Mouse (Mus musculus) gastrocnemius, postnatal 25 days (tissue): ENCODE measurements at regions not wholly inside any gene's neighbourhood (a gene's known extent, or its start where the extent isn't known, plus 50 kb on each side); places are given as distances from the start of the nearest gene placed in this dataset.

ENCODE experiments used
- DNase-seq: peaks from one replicate; pipeline ENCODE4 v3.0.0; 2022

DNA sequence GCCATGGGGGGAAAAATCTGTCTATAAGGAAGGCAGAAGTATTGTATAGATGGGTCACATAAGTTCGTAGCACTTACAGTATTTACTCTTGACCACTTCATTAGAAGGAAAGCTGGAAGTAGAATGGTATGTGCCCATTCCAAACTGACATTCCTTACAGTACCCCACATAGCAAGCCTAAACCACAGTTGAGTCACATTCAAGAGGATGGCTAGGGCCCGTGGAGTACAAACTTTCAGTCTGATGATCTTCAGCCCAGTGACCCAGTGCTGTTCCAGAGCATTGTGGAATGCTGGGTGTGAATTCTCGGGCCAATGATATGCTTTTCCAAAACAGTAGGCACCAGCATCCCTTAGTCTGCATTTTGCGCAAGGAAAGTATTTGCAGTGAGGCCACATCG is 124.2 kb upstream of the Tent5a start:
- no peak for DNase-seq

DNA sequence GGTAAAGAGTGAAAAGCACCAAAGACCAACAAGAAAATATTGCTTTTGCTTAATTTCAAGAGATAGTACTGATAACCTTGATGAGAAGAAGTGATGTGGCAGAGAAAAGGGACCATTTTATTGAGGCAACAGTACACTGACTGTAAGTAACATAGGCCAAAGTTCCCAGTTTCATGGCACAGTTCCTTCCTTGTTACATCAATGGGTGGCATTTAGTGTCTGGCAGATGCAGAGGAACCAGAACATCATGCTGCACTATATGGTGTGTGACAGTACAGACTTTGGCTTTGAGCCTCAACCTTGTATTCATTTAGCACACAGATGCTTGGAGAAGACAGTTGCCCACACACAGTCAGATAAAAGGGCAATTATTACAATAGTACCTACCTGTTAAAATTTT is 123.7 kb upstream of the Tent5a start:
- DNase-seq = no peak

DNA sequence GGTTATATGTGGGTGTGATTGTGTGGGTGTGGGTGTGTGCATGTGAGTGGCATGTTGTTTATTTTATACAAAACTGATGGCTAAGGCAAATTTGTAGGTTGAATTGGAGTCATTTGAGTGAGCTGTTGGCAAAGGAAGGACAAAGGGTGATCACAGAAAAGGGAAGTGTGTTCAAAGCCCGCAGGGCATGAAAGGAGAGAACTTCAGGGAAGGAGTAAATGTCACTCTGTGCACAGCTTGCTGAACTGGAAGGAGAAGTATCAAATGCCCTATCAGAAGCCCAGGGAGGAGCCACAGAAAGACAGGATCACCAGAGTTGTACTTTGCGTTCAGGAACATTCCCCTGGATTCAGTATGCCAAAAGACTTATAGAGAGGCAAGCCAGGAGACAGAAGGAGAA is 122.3 kb upstream of the Tent5a start:
- DNase-seq = no peak

DNA sequence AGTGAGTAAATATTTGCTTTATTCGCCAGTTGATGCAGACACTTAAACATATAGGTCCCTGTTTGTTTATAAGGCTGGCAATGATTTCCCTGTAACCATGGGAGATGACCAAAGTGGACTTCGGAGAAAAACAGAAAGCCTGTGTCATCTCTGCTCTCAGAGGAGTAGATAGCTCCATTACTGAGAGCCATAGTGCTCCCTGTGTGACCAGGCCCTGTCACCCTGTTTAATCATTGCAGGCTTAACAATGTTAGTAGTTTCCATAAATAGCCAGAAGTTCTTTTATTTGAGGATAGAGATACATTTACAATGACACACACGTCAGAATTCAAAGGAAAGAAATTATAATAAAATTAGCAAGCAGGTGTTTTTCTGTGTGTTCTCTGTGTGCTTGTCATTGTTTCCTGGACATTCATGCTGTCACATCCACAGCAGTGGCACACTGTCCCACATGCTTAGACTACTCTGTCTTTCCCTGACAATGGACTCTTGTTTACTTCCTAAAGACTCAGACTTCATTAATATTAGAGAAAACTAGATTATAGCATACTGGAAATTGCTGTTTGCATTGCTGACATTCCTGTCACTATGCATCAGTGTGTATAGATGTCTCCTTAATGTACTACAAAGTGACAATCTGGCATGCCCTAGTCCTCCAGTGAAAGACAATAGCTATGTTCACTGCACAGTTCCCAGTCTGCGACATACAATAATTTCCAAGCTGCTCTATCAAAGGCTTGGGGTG is 115.8 kb upstream of the Tent5a start:
- no peak for DNase-seq

DNA sequence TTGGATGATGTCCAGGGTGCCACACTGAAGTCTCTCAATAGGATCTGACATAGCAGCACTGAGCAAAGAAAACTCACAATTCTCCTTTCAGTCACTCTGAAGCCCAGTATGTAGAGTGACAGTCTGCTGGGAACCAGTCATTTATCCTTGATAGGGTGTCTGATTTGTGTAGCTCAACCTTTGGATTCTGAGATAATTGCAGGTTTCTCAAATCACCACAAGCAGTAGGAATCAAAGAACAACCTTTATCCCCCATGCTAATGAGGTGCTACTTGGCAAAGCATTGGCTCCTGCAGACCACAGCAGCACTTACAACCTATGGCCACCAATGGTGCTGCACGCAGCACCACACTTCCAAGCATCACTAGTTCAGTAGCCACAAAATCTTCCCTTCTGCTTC is 112.5 kb upstream of the Tent5a start:
- DNase-seq = no peak

DNA sequence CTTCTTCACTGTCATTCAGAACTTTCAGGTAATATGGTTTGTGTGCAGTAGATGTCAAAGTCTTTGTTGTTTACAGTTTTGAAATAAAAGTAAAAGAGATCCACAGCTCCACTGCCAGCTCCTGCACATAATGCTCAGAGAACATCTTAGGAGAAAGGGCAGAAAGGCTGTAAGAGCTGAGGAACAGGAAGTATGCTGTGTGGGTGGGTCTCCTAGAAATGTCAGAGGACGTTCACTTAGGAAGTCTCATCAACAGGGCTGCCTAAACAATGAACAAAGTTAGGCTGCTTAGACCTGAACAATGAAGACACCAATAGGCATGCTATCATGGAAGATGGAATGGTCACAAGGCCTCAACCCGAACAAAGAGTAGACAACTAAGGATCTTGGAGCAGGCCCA is 105.1 kb upstream of the Tent5a start:
- no peak for DNase-seq

DNA sequence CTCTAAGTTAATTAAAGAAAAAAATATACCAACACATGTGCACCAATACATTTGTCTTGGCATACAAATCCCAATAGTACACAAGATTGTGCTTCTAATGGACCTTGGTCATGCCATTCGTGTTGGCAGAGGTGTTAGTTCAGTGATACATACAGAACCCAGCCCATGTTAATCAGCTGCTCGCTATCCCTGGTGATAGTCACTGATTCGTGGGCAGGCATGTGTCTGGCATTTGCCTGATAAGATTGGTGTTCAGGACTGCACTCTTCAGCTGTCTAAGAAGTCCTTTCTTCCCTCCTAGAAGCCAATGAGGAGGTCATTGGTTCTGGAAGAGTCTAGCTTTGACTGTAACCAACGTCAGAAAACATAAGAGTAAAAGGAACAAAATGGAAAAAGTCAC is 99.7 kb upstream of the Tent5a start:
- no peak for DNase-seq

DNA sequence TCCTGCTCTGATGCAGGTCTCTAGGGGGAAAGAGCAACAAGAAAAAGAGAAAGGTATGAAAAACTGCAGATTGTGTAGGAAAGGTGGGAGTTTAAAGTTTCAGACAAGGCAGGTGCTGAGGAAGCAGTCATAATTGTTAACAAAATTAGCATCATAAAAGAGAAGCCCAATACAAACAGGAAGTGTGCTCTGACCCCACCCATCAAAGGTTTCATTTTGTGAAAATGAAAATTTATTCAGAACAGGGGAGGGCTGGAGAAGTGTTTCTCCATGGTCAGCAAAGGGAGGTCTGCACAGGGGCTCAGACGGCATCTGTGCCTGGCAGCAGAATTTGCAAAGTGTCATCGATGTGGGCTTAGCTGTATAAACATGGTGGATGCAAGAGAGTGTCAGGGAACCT is 96.8 kb upstream of the Tent5a start:
- DNase-seq = no peak

DNA sequence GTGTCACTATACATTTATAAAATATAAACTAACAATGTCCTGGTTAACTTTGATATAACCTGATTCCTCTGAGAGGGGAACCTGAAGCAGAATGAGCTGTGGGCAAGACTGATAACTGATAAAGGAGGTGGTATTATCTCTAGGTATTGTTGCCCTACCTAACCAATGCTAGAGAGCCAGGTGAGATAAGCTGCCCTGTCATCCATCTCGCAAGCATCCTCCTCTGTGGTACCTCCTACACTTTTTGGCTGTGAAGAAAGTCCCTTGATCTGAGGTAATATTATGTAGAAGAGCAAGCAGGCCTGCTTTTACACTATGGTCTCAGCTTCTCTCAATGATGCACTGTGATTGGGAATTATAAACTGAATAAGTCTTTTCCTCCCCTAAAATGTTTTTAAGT is 87.2 kb upstream of the Tent5a start:
- DNase-seq = no peak

DNA sequence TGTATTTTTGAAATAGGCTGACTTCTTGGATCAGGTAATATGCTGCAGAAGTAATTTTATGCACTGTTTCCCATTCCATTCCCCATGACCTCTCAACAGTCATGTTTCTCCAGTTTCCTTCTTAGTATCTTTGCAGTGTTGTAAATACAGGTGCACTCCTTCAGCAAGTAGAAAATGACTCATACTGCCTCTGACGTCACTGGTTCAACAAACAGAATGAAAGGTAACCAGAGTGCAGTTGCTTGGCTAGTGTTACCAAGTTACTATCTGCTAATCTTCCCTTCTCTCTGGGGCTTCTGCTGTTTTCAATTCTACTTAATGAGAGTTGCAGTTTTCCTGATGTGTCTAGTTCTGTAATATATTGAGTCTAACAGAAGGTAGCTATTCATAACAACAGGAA is 86.7 kb upstream of the Tent5a start:
- DNase-seq = no peak

DNA sequence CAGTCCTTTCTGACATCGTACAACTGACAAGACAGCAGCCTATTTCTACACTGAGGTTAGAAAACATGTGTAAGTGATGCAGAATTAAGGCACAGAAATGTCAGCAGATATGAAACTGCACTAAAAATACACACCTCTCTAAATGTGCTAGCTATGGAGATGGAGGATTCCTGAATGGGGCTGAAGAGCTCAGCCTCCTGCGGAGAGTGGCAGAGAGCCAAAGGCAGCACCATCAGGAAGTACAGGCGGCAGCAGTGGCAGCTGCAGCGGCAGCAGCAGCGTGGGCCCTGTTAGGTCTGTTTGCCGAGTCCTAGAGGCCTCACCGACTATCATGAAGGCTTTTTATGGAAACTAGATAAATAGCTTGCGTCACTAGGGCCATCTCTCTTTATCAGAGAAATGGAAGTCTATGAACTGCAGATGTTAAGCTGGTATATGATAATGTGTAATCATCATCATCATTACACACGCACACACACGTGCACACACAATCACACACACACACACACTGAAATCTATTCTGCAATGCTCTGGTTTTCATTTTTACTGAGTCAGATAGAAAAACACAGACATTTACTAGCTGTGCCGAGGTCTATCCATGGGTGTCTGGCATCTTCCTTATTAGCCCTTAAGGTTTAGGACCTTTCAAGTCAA is 83.6 kb upstream of the Tent5a start:
- DNase-seq = no peak

DNA sequence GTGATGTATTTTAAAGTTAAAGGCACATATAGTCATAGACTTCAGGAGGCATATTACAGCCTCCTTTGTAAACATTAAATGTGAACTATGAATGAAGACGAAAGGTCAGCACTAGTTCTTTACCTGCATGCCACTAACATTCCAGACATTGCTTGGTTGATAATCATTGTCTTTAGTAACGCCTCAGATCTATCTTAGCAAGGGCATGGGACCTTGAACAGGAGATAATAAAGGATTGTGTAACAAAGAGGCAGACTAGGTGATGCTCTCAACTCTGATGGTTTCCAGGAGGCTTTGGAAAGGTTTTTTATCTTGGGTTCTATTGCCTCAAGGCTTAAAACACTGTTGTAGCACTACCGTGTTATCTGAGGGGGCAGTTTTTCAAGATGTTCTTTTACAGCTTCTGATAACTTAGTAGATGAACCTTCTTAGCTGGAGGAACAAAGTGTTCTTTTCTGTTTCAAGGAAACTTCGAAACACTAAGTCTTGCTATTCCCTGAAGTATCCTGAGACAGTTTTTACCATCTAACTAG is 82.9 kb upstream of the Tent5a start:
- no peak for DNase-seq

DNA sequence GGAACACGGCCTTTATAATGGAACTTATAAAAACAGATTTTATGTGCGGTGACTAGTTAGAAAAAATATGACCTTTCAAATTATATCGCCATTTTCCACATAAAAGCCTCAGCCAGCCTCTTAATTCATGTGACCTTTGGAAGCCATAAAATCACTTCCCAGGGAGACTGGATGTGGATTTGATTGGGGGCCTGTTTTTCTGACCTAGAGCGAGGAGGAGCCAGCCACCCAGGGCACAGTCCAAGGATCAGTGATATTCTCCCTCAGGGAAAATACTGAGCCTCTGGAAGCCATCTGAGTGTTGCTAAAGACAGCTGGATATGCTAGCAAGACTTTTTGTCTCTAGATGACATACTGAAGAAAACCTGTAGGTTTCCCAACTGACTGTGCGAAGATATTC is 81.3 kb upstream of the Tent5a start:
- no peak for DNase-seq

DNA sequence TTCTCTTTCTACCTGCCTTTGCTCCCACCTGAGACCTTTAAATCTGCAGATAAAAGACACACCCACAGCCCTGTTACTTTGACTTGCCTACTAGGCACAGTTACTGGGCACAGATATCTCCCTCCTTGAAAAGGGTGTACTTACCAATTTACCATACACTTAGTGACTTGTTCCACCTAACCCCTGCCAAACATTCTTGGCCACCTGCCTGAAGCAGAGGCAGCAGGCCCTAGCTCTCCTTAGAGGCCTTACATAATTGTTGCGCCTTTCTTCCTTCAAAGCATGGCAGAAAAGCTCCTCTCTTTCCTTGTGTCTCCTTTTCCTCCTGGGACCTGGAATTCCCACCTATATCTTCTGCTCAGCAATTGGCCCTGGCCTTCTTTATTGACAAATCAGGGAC is 80.4 kb upstream of the Tent5a start:
- no peak for DNase-seq

DNA sequence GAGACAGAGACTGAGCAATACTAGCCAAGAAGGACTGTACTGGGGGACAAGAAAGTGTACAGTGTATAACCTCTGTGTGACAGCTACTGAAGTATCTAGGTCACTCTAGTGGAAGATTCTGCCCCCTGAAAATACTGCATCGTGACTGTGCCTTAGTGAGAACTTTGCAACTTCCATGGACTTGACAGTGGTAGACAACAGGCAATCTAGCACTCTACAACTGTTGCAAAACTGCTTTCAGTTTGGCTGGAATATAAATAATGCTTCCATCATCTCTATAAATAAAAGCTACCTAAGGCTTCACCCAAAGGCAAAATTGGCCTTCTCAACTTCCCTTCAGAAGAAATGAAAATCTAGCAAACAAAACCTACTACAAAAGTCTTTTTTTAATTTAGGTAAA is 74.6 kb upstream of the Tent5a start:
- DNase-seq = no peak

DNA sequence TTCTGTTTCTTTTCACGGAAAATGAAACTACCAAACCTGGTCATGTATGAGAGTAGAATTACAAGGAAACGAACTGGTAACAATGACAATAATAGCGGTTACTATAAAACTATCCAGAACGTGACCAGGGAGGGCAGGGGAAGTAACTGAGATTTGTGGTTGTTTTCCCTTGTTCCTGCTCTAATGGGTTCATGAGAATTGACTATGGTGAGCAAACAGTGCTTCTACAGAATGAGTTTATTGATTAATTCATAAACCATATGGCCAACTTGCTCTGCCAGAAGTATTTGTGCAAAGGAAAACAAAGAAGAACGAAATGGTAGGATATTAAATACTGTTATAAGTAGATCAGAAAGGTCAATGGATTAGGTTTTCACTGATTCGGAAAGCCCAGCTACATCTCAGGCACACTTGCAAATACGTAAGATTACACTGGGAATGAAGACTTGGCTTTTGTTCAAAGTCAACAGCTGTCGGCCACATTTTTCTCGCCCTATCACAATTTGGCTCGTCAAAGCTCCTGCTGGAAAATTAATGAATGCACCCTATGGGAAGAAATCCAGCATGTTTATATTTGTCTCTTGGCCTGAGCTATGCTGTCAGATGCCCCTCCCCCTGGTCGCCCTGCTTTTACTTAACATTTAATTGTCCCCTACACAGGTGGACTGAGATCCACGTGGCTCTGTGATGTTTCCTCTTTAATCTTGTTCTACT is 73.6 kb upstream of the Tent5a start:
- DNase-seq = no peak

DNA sequence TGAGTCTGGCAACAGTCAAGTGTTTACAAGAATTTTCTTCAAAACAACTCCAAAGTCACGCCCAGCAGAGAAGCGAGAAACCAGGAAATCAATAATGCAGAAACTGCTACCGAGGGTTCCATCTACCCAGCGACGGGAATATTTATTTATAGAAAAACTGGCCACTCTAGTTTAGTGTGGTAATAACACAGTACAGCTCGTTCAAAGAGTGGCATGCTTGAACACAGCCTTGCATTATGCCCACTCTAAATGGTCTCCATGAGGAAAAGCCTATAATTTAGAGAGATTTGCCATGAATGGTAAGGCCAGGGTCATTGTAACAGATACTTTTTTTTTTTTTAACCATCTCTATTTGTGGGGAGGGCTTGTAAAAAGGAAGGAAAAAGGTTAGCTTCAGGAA is 67.8 kb upstream of the Tent5a start:
- DNase-seq = no peak

DNA sequence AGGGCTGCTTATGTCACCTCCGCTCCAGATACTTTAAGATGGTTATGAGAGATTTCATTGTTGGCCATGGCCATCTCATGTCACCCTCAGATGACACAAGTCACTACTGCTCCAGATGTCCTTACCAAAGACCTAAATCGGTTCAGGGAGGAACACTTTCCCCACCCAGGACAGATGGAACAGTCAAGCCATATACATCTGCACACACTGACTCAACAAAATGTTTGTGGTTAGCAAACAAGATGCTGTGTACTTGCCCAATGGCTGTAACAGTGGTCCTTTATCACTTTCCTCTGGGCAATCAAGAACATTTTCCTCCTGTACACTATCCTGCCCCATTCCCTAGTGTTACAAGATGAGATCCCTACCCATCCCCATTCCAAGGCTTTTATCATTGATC is 64.1 kb upstream of the Tent5a start:
- DNase-seq = no peak

DNA sequence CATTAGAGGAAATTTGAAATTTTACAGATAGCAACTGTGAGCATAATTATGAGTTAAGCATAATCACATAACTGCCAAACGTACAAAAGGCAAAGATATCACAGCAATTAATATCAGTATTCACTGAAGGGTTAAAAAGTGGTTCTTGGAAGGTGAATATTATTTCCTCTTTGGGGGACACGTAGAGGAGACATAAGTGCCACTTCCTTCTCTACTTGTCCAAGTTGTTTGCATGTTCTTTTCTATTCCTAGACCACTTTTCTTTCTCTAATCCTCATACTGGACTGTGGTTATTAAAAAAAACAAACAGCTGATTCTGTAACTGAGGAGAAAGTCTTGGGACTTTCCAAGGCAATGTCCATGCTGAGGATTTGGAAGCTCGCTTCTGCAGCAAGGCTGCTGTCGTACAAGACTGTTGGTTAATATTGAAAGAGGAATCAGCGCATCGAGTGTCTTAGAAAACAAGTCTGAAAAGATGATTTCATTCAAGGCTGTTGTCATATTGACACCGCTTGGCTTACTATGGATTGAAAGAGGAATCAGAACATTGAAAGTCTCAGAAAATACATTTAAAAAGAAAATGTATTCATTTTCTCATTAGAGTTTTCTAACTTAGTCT is 61.7 kb upstream of the Tent5a start:
- no peak for DNase-seq

DNA sequence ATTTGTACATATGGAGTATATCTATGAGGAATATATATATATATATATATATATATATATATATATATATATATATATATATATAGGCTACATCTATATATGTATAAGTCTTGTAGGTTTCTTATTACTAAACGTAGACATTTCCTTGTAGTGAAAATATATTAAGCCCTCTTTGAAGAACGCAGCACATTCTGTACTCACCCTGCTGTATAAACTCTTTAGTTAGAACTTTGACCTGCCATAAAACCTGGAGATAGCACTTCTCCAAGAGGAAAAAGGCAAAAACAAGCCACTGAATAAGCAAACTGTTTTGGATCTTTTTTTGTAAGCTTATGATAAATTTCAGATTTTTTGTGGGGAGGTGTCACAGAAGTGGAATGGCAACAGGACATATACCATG is 55.3 kb upstream of the Tent5a start:
- no peak for DNase-seq

DNA sequence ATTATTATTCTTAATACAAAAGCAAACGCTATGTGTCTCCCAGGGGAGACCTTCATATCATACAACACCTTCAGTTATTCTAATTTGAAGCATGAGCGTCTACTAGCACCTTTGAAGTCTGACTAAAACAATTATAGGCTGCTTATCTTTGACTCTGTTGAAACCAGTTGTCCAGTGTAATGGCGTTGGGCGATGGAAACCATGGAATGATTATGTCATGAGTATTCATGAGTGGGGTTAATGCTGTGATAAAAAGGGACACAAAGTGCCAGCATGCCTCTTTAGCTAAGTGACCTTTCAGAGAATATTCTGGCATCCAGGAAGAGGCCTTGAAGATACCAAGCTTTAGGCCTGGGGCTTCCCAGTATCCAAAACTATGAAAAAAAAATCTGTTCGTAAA is 53.6 kb upstream of the Tent5a start:
- DNase-seq = no peak

DNA sequence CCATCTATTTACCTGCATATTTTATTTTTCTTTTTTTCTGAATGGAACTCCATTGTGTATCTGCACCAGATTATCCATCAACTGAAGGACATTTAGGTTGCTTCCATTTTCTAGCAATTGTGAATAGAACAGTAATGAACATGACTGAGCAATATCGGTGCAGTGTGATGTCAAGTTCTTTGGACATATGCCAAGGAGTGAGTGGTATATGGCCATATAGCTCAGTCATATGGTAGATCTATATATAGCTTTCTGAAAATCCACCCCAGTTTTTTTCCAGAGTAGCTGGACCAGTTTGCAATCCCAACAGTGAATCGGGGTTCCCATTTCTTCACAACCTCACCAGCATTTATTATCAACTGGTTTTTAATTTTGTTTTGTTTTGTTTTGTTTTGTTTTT is 52.0 kb upstream of the Tent5a start:
- DNase-seq = no peak
